In genomic region chr19:44422051-44422631, GRCm38 (mm10) we compare ENCODE assay signal across 14 mouse cellular contexts. TPM values are rescaled to one million over a fixed set of nuclear protein-coding genes. Genes with fewer than 3 reads are reported as not detected.
DNase-seq lines count a peak whose midpoint lies in the region; ATAC-seq and TF ChIP-seq lines count a peak whose summit lies in the region.
"Had no signal": no experiment of that assay in that cellular context is flagged by ENCODE, and none has a peak within 500 bp of the region (broad histone marks: within the 10 kb centered on the region; RNA-seq: fewer than 3 reads in every experiment).

No protein-coding gene starts in this region.

- peaks cover 16% of the 10 kb centered on the region for H3K4me1 ChIP-seq in liver, adult 2 months (ENCODE audit: control insufficient read depth, insufficient read depth, low read length)
- H3K4me1 ChIP-seq in liver, embryonic 11.5 days (replicated peaks; ENCODE audit: control insufficient read depth, insufficient read depth, low read length), result no peaks in the 10 kb centered on the region
- H3K4me1 ChIP-seq in lung, embryonic 14.5 days (ENCODE audit: insufficient read depth), result no peaks in the 10 kb centered on the region
- no peaks in the 10 kb centered on the region for H3K4me1 ChIP-seq in forebrain, embryonic 13.5 days
- H3K4me1 ChIP-seq: limb, embryonic 13.5 days had no signal

- DNase-seq in gastrocnemius, adult 18-20 months (ENCODE audit: low spot score), result peak; percentile 25
- no peak for DNase-seq in gastrocnemius, postnatal 4 days (ENCODE audit: low spot score in 2 of 2)
- peak; percentile 62 for DNase-seq in liver, adult 2 months (ENCODE audit: extremely low read depth, low read depth, low spot score)
- no peak for DNase-seq in liver, embryonic 11.5 days (ENCODE audit: low spot score)
- DNase-seq in lung, embryonic 14.5 days, result peak; percentile 51
- no peak for DNase-seq in embryo, embryonic 9.5 days (ENCODE audit: extremely low spot score)
- DNase-seq in ovary, adult 18-20 months (ENCODE audit: low spot score), result no peak
- DNase-seq: cerebellum, adult 11-12 months; layer of hippocampus, postnatal 36 days; retina, postnatal 1 day; thymus, adult 18-20 months had no signal

- H3K4me2 ChIP-seq in liver, embryonic 11.5 days, result no peak overlapping the region
- no peak overlapping the region for H3K4me2 ChIP-seq in lung, embryonic 14.5 days
- H3K4me2 ChIP-seq in forebrain, embryonic 13.5 days, result no peak overlapping the region
- H3K4me2 ChIP-seq: limb, embryonic 13.5 days had no signal

- no peak overlapping the region for H3K27ac ChIP-seq in liver, adult 2 months (replicated peaks; ENCODE audit: insufficient read depth, low read depth, low read length)
- no peak overlapping the region for H3K27ac ChIP-seq in liver, embryonic 11.5 days (ENCODE audit: low read depth, low read length)
- no peak overlapping the region for H3K27ac ChIP-seq in lung, embryonic 14.5 days (ENCODE audit: low read depth)
- no peak overlapping the region for H3K27ac ChIP-seq in forebrain, embryonic 13.5 days
- H3K27ac ChIP-seq: limb, embryonic 13.5 days had no signal

- H3K27me3 ChIP-seq in liver, adult 2 months (ENCODE audit: control insufficient read depth, insufficient read depth, low read length), result no peaks in the 10 kb centered on the region
- no peaks in the 10 kb centered on the region; the same call in 1 of the 2 replicates for H3K27me3 ChIP-seq in liver, embryonic 11.5 days (replicated peaks; ENCODE audit: control insufficient read depth, insufficient read depth, low read length)
- no peaks in the 10 kb centered on the region for H3K27me3 ChIP-seq in lung, embryonic 14.5 days (ENCODE audit: insufficient read depth, low read length)
- H3K27me3 ChIP-seq in forebrain, embryonic 13.5 days, result 0 out of 2 replicates have a peak, but pooled peaks cover 4% of the 10 kb centered on the region
- H3K27me3 ChIP-seq: limb, embryonic 13.5 days had no signal

- H3K4me3 ChIP-seq in liver, adult 2 months (ENCODE audit: insufficient read depth, low read depth, low read length), result no peak overlapping the region
- H3K4me3 ChIP-seq in liver, embryonic 11.5 days (ENCODE audit: low read depth, low read length), result no peak overlapping the region
- no peak overlapping the region for H3K4me3 ChIP-seq in lung, embryonic 14.5 days (ENCODE audit: low read depth, low read length)
- no peak overlapping the region for H3K4me3 ChIP-seq in forebrain, embryonic 13.5 days
- H3K4me3 ChIP-seq: limb, embryonic 13.5 days; myocyte had no signal

- TF ChIP-seq POLR2A in liver, adult 2 months (IDR thresholded peaks at IDR 0.05; ENCODE audit: extremely low read depth, insufficient read depth, low read length), result no peak

- no peaks in the 10 kb centered on the region for H3K79me2 ChIP-seq in liver, adult 2 months (ENCODE audit: control insufficient read depth, insufficient read depth, low read length)

- ATAC-seq in liver, embryonic 11.5 days (replicated peaks; ENCODE audit: low FRiP score), result no peak
- ATAC-seq in lung, embryonic 14.5 days (ENCODE audit: insufficient read depth), result no peak
- no peak for ATAC-seq in forebrain, embryonic 13.5 days

- no peaks in the 10 kb centered on the region for H3K9me3 ChIP-seq in liver, embryonic 11.5 days (ENCODE audit: control insufficient read depth, low read length)
- H3K9me3 ChIP-seq in lung, embryonic 14.5 days (ENCODE audit: low read depth, low read length), result no peaks in the 10 kb centered on the region
- H3K9me3 ChIP-seq in forebrain, embryonic 13.5 days (replicated peaks), result no peaks in the 10 kb centered on the region
- H3K9me3 ChIP-seq: limb, embryonic 13.5 days had no signal

- WGBS in liver, adult 2 months, result 35% methylated on average over 8 of the region's 8 CpGs
- WGBS in liver, embryonic 11.5 days, result 79% methylated on average over 8 of the region's 8 CpGs
- 48% methylated on average over 8 of the region's 8 CpGs for WGBS in lung, embryonic 14.5 days
- WGBS in forebrain, embryonic 13.5 days, result 87% methylated on average over 8 of the region's 8 CpGs

- H3K36me3 ChIP-seq in liver, adult 2 months (ENCODE audit: control insufficient read depth, insufficient read depth, low read length), result no peaks in the 10 kb centered on the region
- no peaks in the 10 kb centered on the region for H3K36me3 ChIP-seq in liver, embryonic 11.5 days (ENCODE audit: control insufficient read depth, insufficient read depth, low read length)
- H3K36me3 ChIP-seq in lung, embryonic 14.5 days (ENCODE audit: insufficient read depth), result no peaks in the 10 kb centered on the region
- no peaks in the 10 kb centered on the region for H3K36me3 ChIP-seq in forebrain, embryonic 13.5 days (ENCODE audit: poor library complexity, severe bottlenecking)
- H3K36me3 ChIP-seq: limb, embryonic 13.5 days had no signal

- no peak for TF ChIP-seq CTCF in liver, adult 2 months (IDR thresholded peaks at IDR 0.05; ENCODE audit: low read depth, low read length)
- TF ChIP-seq CTCF in lung, embryonic 14.5 days (IDR thresholded peaks at IDR 0.05; ENCODE audit: low read depth), result no peak

- no peak overlapping the region for H3K9ac ChIP-seq in liver, adult 2 months (ENCODE audit: low read depth, low read length)
- H3K9ac ChIP-seq in liver, embryonic 11.5 days (ENCODE audit: low read depth, low read length), result no peak overlapping the region
- no peak overlapping the region for H3K9ac ChIP-seq in lung, embryonic 14.5 days
- H3K9ac ChIP-seq in forebrain, embryonic 13.5 days, result no peak overlapping the region
- H3K9ac ChIP-seq: limb, embryonic 13.5 days had no signal

RNA-seq across cellular contexts. Expression of gene Scd1, which starts 14.5 kb away (rescaled TPM):
- total RNA-seq in gastrocnemius, adult 18-20 months (2021), result 10 to 100 TPM; 20.6 to 38.0 TPM
- 10 to 100 TPM; 26.1 to 33.2 TPM for total RNA-seq in gastrocnemius, postnatal 4 days (2021)
- 1,338 and 2,774 TPM in 2 replicates for total RNA-seq in liver, adult 2 months (2014; rRNA removed)
- 5,589 and 8,115 TPM in 2 replicates for polyA plus RNA-seq in liver, adult 2 months (2012; rRNA removed)
- 11.0 and 12.0 TPM in 2 replicates for polyA plus RNA-seq in liver, embryonic 11.5 days (2014; fragmentation: Nextera tagmentation; extraction: Ambion mirVana)
- polyA plus RNA-seq in lung, embryonic 14.5 days (2014; fragmentation: Nextera tagmentation; extraction: Ambion mirVana), result 2.7 and 3.1 TPM in 2 replicates
- 3.0 and 4.5 TPM in 2 replicates for polyA plus RNA-seq in forebrain, embryonic 13.5 days (2015; fragmentation: Nextera tagmentation; extraction: Ambion mirVana)

Comparison
In these comparisons a context has a peak if more than half of its experiments do, and no peak if none do; other contexts are left out.
1. DNase-seq: peak in gastrocnemius, adult 18-20 months (single experiment), liver, adult 2 months (single experiment) and lung, embryonic 14.5 days (single experiment); none in gastrocnemius, postnatal 4 days (0 of 2), liver, embryonic 11.5 days (single experiment), embryo, embryonic 9.5 days (single experiment) and ovary, adult 18-20 months (single experiment).
2. RNA of gene Scd1, which starts 14.5 kb away (polyA plus RNA-seq): 5,589 to 8,115 TPM in liver, adult 2 months; 11.0 to 12.0 TPM in liver, embryonic 11.5 days, 2.7 to 3.1 TPM in lung, embryonic 14.5 days and 3.0 to 4.5 TPM in forebrain, embryonic 13.5 days; every median in the first group is over 100 times any median in the second.